Mouse (Mus musculus): ENCODE data around the gene Usp29. TPM values are rescaled to one million over a fixed set of nuclear protein-coding genes. Genes with fewer than 3 reads are reported as not detected.

Usp29 gene
- 13.0 and 15.9 TPM in 2 replicates for polyA plus RNA-seq (2014; fragmentation: Nextera tagmentation; extraction: Ambion mirVana)

DNA sequence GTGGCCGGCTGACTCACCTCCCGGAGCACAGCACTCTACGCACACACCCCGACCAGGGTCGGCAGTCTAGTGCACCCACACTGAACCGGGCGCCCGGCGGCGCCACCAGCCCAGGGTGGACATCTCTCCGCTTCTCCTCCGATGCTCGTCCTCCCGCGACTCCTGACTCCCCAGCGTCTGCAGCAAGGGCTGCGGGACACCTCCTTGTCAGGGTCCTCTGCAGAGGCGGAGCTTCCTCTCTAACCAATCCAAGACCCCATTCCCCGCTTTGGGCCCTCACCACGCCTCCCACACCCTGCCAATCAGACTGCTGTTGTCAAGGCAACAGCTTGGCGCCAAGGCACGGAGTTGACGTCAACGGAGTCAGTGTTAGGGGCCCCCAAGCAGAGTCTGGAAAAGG is at the start of gene Usp29, which contains the start of gene Peg3:
Gene Usp29, plus strand, starts transcription at position 338 of the 400 bp plus-strand sequence.
Gene Peg3, minus strand, starts transcription at position 191 of the 400 bp plus-strand sequence.
- peak within 1 kb of the TSS; percentile 50 for H3K4me3 ChIP-seq (ENCODE audit: low read depth, low read length)
- 56% methylated on average over 24 of the region's 24 CpGs for WGBS
- peak within 1 kb of the TSS; percentile 59 for H3K9ac ChIP-seq (ENCODE audit: low read length)
- no peaks in the 10 kb centered on the region for H3K27me3 ChIP-seq (ENCODE audit: control insufficient read depth, insufficient read depth, low read length)
- peak; percentile 22 for ATAC-seq (ENCODE audit: insufficient read depth, low FRiP score, low TSS enrichment)
- no peaks in the 10 kb centered on the region for H3K36me3 ChIP-seq (ENCODE audit: control insufficient read depth, insufficient read depth, low read length)
- H3K27ac ChIP-seq (ENCODE audit: low read depth, low read length): peak within 1 kb of the TSS; percentile 85
- H3K9me3 ChIP-seq (ENCODE audit: control insufficient read depth, low read length): peaks cover 17% of the 10 kb centered on the region
- H3K4me2 ChIP-seq (ENCODE audit: low read depth): peak within 1 kb of the TSS; percentile 41
- peak; percentile 89 for DNase-seq (ENCODE audit: low spot score)
- H3K4me1 ChIP-seq (ENCODE audit: control insufficient read depth, insufficient read depth, low read length): no peaks in the 10 kb centered on the region

DNA sequence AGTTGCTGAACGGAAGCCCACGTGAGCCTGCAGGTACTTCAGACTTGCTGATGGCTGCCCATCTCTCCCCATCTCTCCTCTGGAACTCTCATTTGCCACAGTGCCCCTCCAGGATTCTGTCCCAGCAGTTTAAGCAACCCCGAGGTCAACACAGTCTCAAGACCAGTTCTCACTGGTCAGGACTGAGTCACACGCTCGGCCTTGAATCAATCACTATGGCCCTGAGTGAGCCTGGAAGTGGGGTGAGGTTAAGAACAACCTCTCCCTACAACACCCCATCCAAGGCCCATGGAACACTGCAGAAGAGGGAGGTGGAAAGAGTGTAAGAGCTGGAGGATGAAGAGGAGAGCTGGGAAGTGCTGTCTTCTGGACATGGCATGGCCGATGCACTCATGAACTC is 44.9 kb upstream of the Usp29 start:
- DNase-seq (ENCODE audit: low spot score): no peak
- WGBS: 94% methylated on average over 6 of the region's 6 CpGs

DNA sequence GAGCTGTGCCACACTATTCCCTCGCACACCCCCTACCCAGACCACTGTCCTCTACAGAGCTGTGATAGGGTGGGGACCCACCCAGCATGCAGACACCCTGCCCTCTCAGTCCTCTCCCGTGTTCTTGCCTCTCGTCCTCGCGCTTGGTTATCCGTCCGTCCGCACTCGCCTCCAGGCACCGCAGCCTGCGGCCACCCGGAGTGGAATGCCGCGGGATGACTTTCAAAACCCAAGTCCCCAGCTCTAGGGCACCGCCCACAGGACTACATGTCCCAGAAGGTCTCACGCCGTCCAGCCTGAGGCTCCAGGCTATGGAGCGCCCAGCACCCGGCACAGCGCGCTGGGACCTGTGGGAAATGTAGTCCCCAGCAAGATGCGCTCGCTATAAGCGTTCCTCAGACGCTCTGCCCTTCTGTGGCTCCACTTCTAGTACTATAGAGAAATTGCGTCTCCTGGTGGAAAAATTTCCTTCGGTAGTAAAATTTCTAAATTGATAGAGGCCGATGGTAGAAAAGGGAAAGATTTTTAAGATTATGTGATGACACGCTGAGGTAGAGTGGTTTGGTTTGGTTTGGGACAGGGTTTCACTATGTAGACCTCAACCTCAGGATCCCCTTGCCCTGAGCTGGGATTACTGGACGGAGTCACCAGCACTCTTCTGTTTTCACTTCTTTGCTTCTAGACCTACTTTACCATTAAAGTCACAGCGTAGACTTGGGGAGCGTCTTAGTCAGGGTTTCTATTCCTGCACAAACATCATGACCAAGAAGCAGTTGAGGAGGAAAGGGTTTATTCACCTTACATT is 33.9 kb upstream of the Usp29 start, which contains the start of gene Zim1:
Gene Zim1, minus strand, starts transcription at position 210 of the 805 bp plus-strand sequence.
- H3K36me3 ChIP-seq (ENCODE audit: control insufficient read depth, insufficient read depth, low read length): no peaks in the 10 kb centered on the region
- H3K27ac ChIP-seq (ENCODE audit: low read depth, low read length): no peak within 1 kb of the TSS
- peak within 1 kb of the TSS; percentile 59 for H3K4me2 ChIP-seq (ENCODE audit: low read depth)
- peak within 1 kb of the TSS; percentile 47 for H3K9ac ChIP-seq (ENCODE audit: low read length)
- ATAC-seq (ENCODE audit: insufficient read depth, low FRiP score, low TSS enrichment): peak; percentile 100
- no peaks in the 10 kb centered on the region for H3K27me3 ChIP-seq (ENCODE audit: control insufficient read depth, insufficient read depth, low read length)
- DNase-seq (ENCODE audit: low spot score): peak; percentile 90
- no peaks in the 10 kb centered on the region for H3K4me1 ChIP-seq (ENCODE audit: control insufficient read depth, insufficient read depth, low read length)
- peak within 1 kb of the TSS; percentile 27 for H3K4me3 ChIP-seq (ENCODE audit: low read depth, low read length)
- H3K9me3 ChIP-seq (ENCODE audit: control insufficient read depth, low read length): no peaks in the 10 kb centered on the region
- 11% methylated on average over 32 of the region's 32 CpGs for WGBS

More for the DNA sequence above, 44.9 kb upstream of the Usp29 start:
- Histone ChIP-seq H3K27ac (ENCODE audit: low read depth, low read length) (no peak overlapping the region), H3K9ac (ENCODE audit: low read length) (no peak overlapping the region), H3K27me3 (ENCODE audit: control insufficient read depth, insufficient read depth, low read length) (no peaks in the 10 kb centered on the region), H3K36me3 (ENCODE audit: control insufficient read depth, insufficient read depth, low read length) (no peaks in the 10 kb centered on the region), H3K4me2 (ENCODE audit: low read depth) (no peak overlapping the region), H3K4me1 (ENCODE audit: control insufficient read depth, insufficient read depth, low read length) (no peaks in the 10 kb centered on the region), H3K9me3 (ENCODE audit: control insufficient read depth, low read length) (no peaks in the 10 kb centered on the region), H3K4me3 (ENCODE audit: low read depth, low read length) (no peak overlapping the region)
- no peak for ATAC-seq (ENCODE audit: insufficient read depth, low FRiP score, low TSS enrichment)

DNA sequence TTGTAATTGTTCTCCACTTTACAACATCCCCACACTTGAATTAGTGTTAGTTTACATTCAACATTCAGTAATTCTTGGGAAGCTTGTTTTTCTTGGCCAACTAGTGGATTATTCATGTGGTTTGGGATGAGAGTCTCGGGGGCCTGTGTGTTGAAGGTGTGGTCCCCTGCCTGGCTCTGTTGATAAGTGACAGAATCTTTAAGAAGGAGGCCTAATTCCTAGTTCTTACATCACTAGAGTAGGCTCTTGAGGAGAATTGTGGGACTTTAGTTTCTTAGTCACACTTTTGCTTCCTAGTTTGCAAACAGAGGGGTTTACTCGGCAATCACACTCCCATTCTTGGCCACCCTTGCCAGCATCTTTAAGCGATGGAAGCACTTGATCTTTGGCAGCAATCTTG is 31.1 kb upstream of the Usp29 start:
- no peaks in the 10 kb centered on the region for H3K27me3 ChIP-seq (ENCODE audit: control insufficient read depth, insufficient read depth, low read length)
- H3K9ac ChIP-seq (ENCODE audit: low read length): no peak overlapping the region
- H3K4me3 ChIP-seq (ENCODE audit: low read depth, low read length): no peak overlapping the region
- no peak overlapping the region for H3K27ac ChIP-seq (ENCODE audit: low read depth, low read length)
- 87% methylated on average over 3 of the region's 3 CpGs for WGBS
- no peak for DNase-seq (ENCODE audit: low spot score)
- no peaks in the 10 kb centered on the region for H3K36me3 ChIP-seq (ENCODE audit: control insufficient read depth, insufficient read depth, low read length)
- no peak overlapping the region for H3K4me2 ChIP-seq (ENCODE audit: low read depth)
- ATAC-seq (ENCODE audit: insufficient read depth, low FRiP score, low TSS enrichment): no peak
- H3K9me3 ChIP-seq (ENCODE audit: control insufficient read depth, low read length): no peaks in the 10 kb centered on the region
- H3K4me1 ChIP-seq (ENCODE audit: control insufficient read depth, insufficient read depth, low read length): no peaks in the 10 kb centered on the region

DNA sequence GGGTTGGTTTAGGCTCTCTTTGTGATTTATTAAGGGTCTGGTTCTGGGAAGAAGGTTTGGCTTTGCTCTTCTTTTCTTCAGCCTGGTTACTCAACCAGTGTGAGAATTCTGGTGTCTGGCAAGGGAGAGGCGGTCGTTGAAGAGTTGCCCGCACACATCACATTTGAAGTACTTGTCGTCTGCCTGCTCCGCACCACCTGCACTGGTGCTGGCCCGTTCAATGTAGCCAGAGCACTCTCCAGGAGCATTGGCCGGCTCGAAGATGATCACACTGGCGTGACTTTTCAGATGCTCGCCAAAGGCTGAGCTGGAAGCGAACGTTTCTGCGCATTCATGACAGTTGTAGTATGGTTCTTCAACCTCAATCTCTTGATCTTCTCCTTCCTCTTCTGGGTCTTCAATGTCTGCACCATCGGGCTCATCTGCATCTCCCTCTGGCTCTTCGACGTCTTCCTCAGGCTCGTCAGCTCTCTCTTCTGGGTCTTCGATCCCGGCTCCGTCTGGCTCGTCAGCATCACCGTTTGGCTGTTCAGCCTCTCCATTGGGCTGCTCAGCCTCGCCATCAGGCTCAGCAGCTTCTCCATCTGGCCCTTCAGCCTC is 22.9 kb upstream of the Usp29 start:
- DNase-seq (ENCODE audit: low spot score): no peak
- H3K4me2 ChIP-seq (ENCODE audit: low read depth): no peak overlapping the region
- H3K36me3 ChIP-seq (ENCODE audit: control insufficient read depth, insufficient read depth, low read length): peaks cover 12% of the 10 kb centered on the region
- no peak overlapping the region for H3K27ac ChIP-seq (ENCODE audit: low read depth, low read length)
- ATAC-seq (ENCODE audit: insufficient read depth, low FRiP score, low TSS enrichment): no peak
- no peaks in the 10 kb centered on the region for H3K27me3 ChIP-seq (ENCODE audit: control insufficient read depth, insufficient read depth, low read length)
- H3K4me3 ChIP-seq (ENCODE audit: low read depth, low read length): no peak overlapping the region
- H3K9me3 ChIP-seq (ENCODE audit: control insufficient read depth, low read length): 0 out of 2 replicates have a peak, but pooled peaks cover 2% of the 10 kb centered on the region
- H3K4me1 ChIP-seq (ENCODE audit: control insufficient read depth, insufficient read depth, low read length): no peaks in the 10 kb centered on the region
- no peak overlapping the region for H3K9ac ChIP-seq (ENCODE audit: low read length)
- WGBS: 96% methylated on average over 23 of the region's 23 CpGs

DNA sequence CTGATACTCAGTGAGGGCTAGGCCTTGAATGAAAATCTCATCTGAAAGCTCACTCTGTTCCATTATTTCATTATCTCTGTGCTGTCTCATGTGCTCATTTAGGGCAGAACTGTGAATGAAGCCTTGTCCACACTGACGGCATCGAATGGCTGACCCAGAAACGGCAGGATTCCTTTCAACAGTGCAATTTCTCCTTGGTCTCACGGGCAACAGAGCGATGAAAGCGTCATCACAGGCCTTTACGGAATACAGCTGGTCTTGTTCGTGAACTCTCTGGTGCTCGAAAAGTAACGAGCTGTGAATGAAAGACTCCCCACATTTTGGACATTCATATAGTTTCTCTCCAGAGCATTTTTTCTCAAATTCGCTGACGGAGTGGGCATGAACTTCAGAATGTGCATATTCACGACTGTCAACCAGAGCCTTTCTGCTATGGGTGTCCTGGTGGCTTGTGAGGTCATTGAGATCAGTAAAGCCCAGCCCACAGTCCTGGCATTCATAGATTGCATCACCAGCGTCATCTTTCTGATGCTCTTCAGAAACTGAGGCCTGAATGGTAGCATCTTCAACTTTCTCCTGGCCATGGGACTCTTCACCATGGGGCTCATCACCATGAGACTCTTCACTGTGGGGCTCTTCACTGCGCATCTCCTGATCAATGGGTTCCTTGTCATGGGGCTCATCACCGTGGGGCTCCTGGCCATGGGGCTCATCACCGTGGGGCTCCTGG is 21.8 kb upstream of the Usp29 start:
- DNase-seq (ENCODE audit: low spot score): no peak
- Histone ChIP-seq H3K27ac (ENCODE audit: low read depth, low read length) (no peak overlapping the region), H3K27me3 (ENCODE audit: control insufficient read depth, insufficient read depth, low read length) (no peaks in the 10 kb centered on the region), H3K9ac (ENCODE audit: low read length) (no peak overlapping the region), H3K4me3 (ENCODE audit: low read depth, low read length) (no peak overlapping the region), H3K4me1 (ENCODE audit: control insufficient read depth, insufficient read depth, low read length) (no peaks in the 10 kb centered on the region), H3K4me2 (ENCODE audit: low read depth) (no peak overlapping the region), H3K36me3 (ENCODE audit: control insufficient read depth, insufficient read depth, low read length) (peaks cover 12% of the 10 kb centered on the region), H3K9me3 (ENCODE audit: control insufficient read depth, low read length) (0 out of 2 replicates have a peak, but pooled peaks cover 2% of the 10 kb centered on the region)
- WGBS: 95% methylated on average over 17 of the region's 17 CpGs
- no peak for ATAC-seq (ENCODE audit: insufficient read depth, low FRiP score, low TSS enrichment)

DNA sequence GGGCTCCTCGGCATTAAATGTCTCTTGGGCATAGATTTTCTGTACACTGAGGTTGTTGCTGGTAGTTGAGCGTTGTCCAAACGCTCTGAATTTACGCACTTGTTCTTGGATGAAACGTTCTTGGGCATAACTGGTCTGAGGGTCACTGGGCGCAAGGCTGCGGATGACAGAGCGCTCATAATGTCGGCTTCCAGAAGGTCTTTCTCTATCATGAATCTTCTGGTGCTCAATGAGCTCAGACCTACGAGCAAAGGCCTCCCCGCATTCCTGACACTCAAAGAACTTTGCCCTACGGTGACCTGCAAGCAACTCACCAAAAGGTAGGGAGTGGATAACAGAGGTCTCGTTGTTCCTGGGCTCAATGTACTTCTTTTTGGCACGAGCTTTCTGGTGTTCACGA is 21.0 kb upstream of the Usp29 start:
- peaks cover 12% of the 10 kb centered on the region for H3K36me3 ChIP-seq (ENCODE audit: control insufficient read depth, insufficient read depth, low read length)
- H3K4me1 ChIP-seq (ENCODE audit: control insufficient read depth, insufficient read depth, low read length): no peaks in the 10 kb centered on the region
- WGBS: 95% methylated on average over 15 of the region's 15 CpGs

DNA sequence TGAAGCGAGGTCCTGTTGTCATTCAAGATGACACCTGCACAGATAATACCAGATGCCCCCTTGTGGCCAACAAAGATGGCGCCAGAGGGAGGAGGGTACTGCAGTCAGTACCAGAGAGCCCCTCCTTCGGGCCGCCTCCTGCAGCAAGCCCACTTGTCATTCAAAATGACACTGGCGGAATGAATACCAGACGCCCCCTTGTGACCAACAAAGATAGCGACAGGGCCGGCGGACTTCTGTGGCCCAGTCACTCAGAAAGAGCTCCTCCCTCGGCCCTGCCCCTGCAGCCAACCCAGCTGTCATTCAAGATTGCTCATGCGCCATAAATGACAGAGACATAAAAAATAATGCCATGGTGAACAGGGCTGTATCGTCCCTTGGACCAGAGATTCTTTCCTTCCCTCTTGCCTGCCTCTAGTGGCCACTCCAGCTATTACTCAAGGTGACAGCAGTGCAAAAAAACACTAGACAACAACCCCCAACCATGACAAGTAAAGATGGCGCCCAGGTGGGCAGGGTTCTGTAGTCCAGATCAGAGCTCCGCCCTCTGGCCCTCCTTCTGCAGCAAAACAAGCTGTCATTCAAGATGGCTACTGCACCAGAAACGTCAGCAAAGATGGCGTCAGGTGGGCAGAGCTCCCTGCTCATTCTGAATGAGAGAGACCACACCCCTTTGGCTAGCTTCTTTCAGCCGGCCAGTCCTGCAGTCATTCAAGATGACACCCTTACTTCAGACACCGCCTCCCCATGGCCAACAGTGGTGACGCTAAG is 2.8 kb upstream of the Usp29 start:
- Histone ChIP-seq H3K27me3 (ENCODE audit: control insufficient read depth, insufficient read depth, low read length) (no peaks in the 10 kb centered on the region), H3K9me3 (ENCODE audit: control insufficient read depth, low read length) (peaks cover 17% of the 10 kb centered on the region), H3K9ac (ENCODE audit: low read length) (no peak overlapping the region), H3K4me1 (ENCODE audit: control insufficient read depth, insufficient read depth, low read length) (no peaks in the 10 kb centered on the region), H3K4me2 (ENCODE audit: low read depth) (peak overlapping the region; percentile 34), H3K36me3 (ENCODE audit: control insufficient read depth, insufficient read depth, low read length) (no peaks in the 10 kb centered on the region; the same call in 1 of the 2 replicates), H3K4me3 (ENCODE audit: low read depth, low read length) (peak overlapping the region; percentile 50), H3K27ac (ENCODE audit: low read depth, low read length) (peak overlapping the region; percentile 74)
- 49% methylated on average over 19 of the region's 19 CpGs for WGBS
- DNase-seq (ENCODE audit: low spot score): peak; percentile 81
- peak; percentile 46 for ATAC-seq (ENCODE audit: insufficient read depth, low FRiP score, low TSS enrichment)

More for the DNA sequence above, 21.0 kb upstream of the Usp29 start:
- Histone ChIP-seq H3K9ac (ENCODE audit: low read length) (no peak overlapping the region), H3K9me3 (ENCODE audit: control insufficient read depth, low read length) (0 out of 2 replicates have a peak, but pooled peaks cover 2% of the 10 kb centered on the region), H3K27ac (ENCODE audit: low read depth, low read length) (no peak overlapping the region), H3K4me3 (ENCODE audit: low read depth, low read length) (no peak overlapping the region), H3K27me3 (ENCODE audit: control insufficient read depth, insufficient read depth, low read length) (no peaks in the 10 kb centered on the region), H3K4me2 (ENCODE audit: low read depth) (no peak overlapping the region)
- no peak for ATAC-seq (ENCODE audit: insufficient read depth, low FRiP score, low TSS enrichment)
- DNase-seq (ENCODE audit: low spot score): no peak

Measured in neural tube, embryonic 11.5 days (tissue).